Mouse (Mus musculus) lung, postnatal 0 days (tissue): ENCODE results near the gene Dao. TPM values are rescaled to one million over a fixed set of nuclear protein-coding genes. Genes with fewer than 3 reads are reported as not detected.

Source experiments
- ATAC-seq: fragments of 200-750 bp; cut with Nextera tagmentation; 2 replicates; pipeline ENCODE4 v1.8.0; 2017; ENCODE audit warnings: moderate library complexity
- DNase-seq: peaks from one replicate; pipeline ENCODE4 v3.0.0-alpha.2; 2016; ENCODE audit warnings: low spot score
- H3K27ac ChIP-seq: fragments of 300-500 bp; sonication (generic); 2 replicates; pipeline ENCODE4 v1.5.1; 2014; ENCODE audit warnings: antibody characterized with exemption, mild to moderate bottlenecking, low read length, mixed read lengths
- H3K27me3 ChIP-seq: fragments of 300-500 bp; sonication (generic); replicated peaks from 2 replicates; pipeline ENCODE4 v1.6.1; 2014; ENCODE audit warnings: low read length, mixed read lengths; ENCODE audit not compliant: insufficient read depth
- H3K36me3 ChIP-seq: fragments of 300-500 bp; sonication (generic); 2 replicates; pipeline ENCODE4 v1.6.1; 2014; ENCODE audit warnings: low read length, mixed read lengths; ENCODE audit not compliant: insufficient read depth
- H3K4me1 ChIP-seq: fragments of 300-500 bp; sonication (generic); 2 replicates; pipeline ENCODE4 v1.6.1; 2014; ENCODE audit warnings: antibody characterized with exemption, low read depth, low read length, mixed read lengths; ENCODE audit not compliant: insufficient read depth
- H3K4me2 ChIP-seq: fragments of 300-500 bp; sonication (generic); replicated peaks from 2 replicates; pipeline ENCODE4 v1.6.1; 2014; ENCODE audit warnings: low read depth, mild to moderate bottlenecking, low read length, moderate library complexity, mixed read lengths
- H3K4me3 ChIP-seq: fragments of 300-500 bp; sonication (generic); 2 replicates; pipeline ENCODE4 v1.5.1; 2014; ENCODE audit warnings: low read depth, low read length
- H3K9ac ChIP-seq: fragments of 300-500 bp; sonication (generic); replicated peaks from 2 replicates; pipeline ENCODE4 v1.6.1; 2014; ENCODE audit warnings: low read depth, mild to moderate bottlenecking
- H3K9me3 ChIP-seq: fragments of 300-500 bp; sonication (generic); 2 replicates; pipeline ENCODE4 v1.6.1; 2016; ENCODE audit warnings: low read length, mixed read lengths
- CTCF ChIP-seq: IDR thresholded peaks from 2 replicates; pipeline ENCODE4 v1.5.1; 2016; ENCODE audit warnings: antibody characterized with exemption, mild to moderate bottlenecking
- EP300 ChIP-seq: IDR thresholded peaks from 2 replicates; pipeline ENCODE4 v1.6.1; 2016; ENCODE audit warnings: antibody characterized with exemption, mild to moderate bottlenecking, control low read depth
- WGBS: fragments of 180-500 bp; shearing (Covaris S2); extraction: QIAGEN DNeasy Blood & Tissue Kit; methylation state at CpG from one replicate; pipeline ENCODE4 v1.1.7; 2014; 5-methylcytosine and 5-hydroxymethylcytosine counted together
- polyA plus RNA-seq: library from polyadenylated mRNA; unstranded; fragments of >200 nt; fragmentation: Nextera tagmentation; extraction: Ambion mirVana; gene quantifications from 2 replicates; pipeline ENCODE4 v1.2.1, GENCODE M21; 2015

The Dao gene
- polyA plus RNA-seq, 1 experiment from 2014 or later: not detected

GRCm38 (mm10) chr5:113972589-113973515 lies 30.7 kb upstream of the Dao start:
- TF ChIP-seq CTCF (no peak), EP300 (peak; percentile 49)
- peaks cover 38% of the 10 kb centered on the region for H3K4me1 ChIP-seq
- 16% methylated on average over 18 of the region's 18 CpGs for WGBS
- H3K4me3 ChIP-seq: no peak overlapping the region
- no peaks in the 10 kb centered on the region for H3K27me3 ChIP-seq
- 0 out of 2 replicates have a peak, but pooled peaks cover 7% of the 10 kb centered on the region for H3K36me3 ChIP-seq
- ATAC-seq (peak; percentile 24; the same call in 1 of the 2 replicates), DNase-seq (peak; percentile 66)
- peak overlapping the region; percentile 75 for H3K27ac ChIP-seq
- H3K9ac ChIP-seq: no peak overlapping the region
- H3K9me3 ChIP-seq: no peaks in the 10 kb centered on the region
- peak overlapping the region; percentile 11; the same call in 1 of the 2 replicates for H3K4me2 ChIP-seq

GRCm38 (mm10) chr5:113973790-113974189 lies 29.7 kb upstream of the Dao start:
- Histone ChIP-seq H3K36me3 (0 out of 2 replicates have a peak, but pooled peaks cover 4% of the 10 kb centered on the region), H3K4me3 (no peak overlapping the region), H3K9ac (no peak overlapping the region), H3K27ac (peak overlapping the region; percentile 88), H3K9me3 (no peaks in the 10 kb centered on the region), H3K4me2 (peak overlapping the region; percentile 43), H3K4me1 (peaks cover 42% of the 10 kb centered on the region), H3K27me3 (no peaks in the 10 kb centered on the region)
- WGBS: 36% methylated on average over 8 of the region's 8 CpGs
- TF ChIP-seq EP300: no peak
- no peak for TF ChIP-seq CTCF
- ATAC-seq (no peak), DNase-seq (peak; percentile 43)

- Histone ChIP-seq H3K36me3 (no peaks in the 10 kb centered on the region), H3K4me3 (no peak overlapping the region), H3K9ac (no peak overlapping the region), H3K4me1 (peaks cover 42% of the 10 kb centered on the region), H3K4me2 (peak overlapping the region; percentile 43), H3K27ac (peak overlapping the region; percentile 88), H3K9me3 (no peaks in the 10 kb centered on the region), H3K27me3 (no peaks in the 10 kb centered on the region)
- DNase-seq (peak; percentile 55), ATAC-seq (peak; percentile 41; the same call in 1 of the 2 replicates)
- 49% methylated on average over 15 of the region's 15 CpGs for WGBS
- TF ChIP-seq CTCF (no peak), EP300 (peak; percentile 40; the same call in 1 of the 2 replicates)
These were observed 28.9 kb upstream of the Dao start for GRCm38 (mm10) chr5:113974576-113974975.

DNA sequence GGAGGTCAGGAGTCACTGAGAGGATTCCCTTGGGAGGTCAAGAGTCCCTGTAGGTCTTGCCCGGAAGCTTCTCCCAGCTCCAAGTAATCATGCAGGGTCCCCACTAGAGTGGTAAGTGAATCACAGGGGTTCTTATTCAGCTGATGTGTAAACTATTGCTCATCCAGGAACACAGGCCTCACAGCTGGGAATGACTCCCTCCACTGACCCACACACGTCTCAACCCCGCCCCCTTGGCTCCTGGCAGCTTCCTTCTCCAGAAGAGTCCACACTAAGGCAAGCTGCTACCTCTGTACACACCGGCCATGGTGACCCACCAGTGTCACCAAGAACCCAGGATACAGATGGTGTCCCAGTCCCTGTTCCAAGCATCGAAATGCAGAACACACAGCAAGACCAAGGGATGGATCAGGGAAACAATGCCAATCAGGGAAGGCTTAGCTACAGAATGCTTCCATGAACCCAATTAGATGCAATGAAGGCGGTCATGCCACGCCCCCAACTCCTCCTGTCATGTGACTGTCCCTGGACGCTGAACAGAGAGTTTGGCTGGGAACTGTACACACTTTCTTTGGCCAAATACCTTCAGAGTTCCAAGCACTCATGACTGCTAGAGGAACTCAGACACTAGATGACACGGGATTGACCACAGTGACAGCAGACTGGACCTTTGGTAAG lies 27.8 kb upstream of the Dao start:
- 28% methylated on average over 9 of the region's 9 CpGs for WGBS
- Histone ChIP-seq H3K27me3 (no peaks in the 10 kb centered on the region), H3K9me3 (no peaks in the 10 kb centered on the region), H3K4me2 (no peak overlapping the region), H3K27ac (peak overlapping the region; percentile 88), H3K4me3 (no peak overlapping the region), H3K4me1 (peaks cover 42% of the 10 kb centered on the region), H3K36me3 (no peaks in the 10 kb centered on the region), H3K9ac (no peak overlapping the region)
- ATAC-seq (peak; percentile 68), DNase-seq (peak; percentile 91)
- TF ChIP-seq CTCF (no peak), EP300 (peak; percentile 1)

GRCm38 (mm10) chr5:113976597-113976996 lies 26.9 kb upstream of the Dao start:
- Histone ChIP-seq H3K4me2 (no peak overlapping the region), H3K4me3 (no peak overlapping the region), H3K4me1 (peaks cover 42% of the 10 kb centered on the region), H3K27ac (peak overlapping the region; percentile 88), H3K9me3 (no peaks in the 10 kb centered on the region), H3K36me3 (no peaks in the 10 kb centered on the region), H3K27me3 (no peaks in the 10 kb centered on the region), H3K9ac (no peak overlapping the region)
- no peak for TF ChIP-seq CTCF
- peak; percentile 87 for TF ChIP-seq EP300
- peak; percentile 62 for ATAC-seq
- peak; percentile 73 for DNase-seq
- WGBS: 53% methylated on average over 8 of the region's 8 CpGs

GRCm38 (mm10) chr5:113977309-113977708 lies 26.2 kb upstream of the Dao start:
- H3K27ac ChIP-seq: peak overlapping the region; percentile 88
- no peak overlapping the region for H3K9ac ChIP-seq
- 61% methylated on average over 8 of the region's 8 CpGs for WGBS
- DNase-seq (peak; percentile 53), ATAC-seq (peak; percentile 5)
- no peak overlapping the region for H3K4me2 ChIP-seq
- H3K36me3 ChIP-seq: no peaks in the 10 kb centered on the region
- peaks cover 42% of the 10 kb centered on the region for H3K4me1 ChIP-seq
- TF ChIP-seq EP300 (no peak), CTCF (no peak)
- no peaks in the 10 kb centered on the region for H3K27me3 ChIP-seq
- no peaks in the 10 kb centered on the region for H3K9me3 ChIP-seq
- H3K4me3 ChIP-seq: no peak overlapping the region
